Mouse (Mus musculus) splenic B cell, adult 2 months (primary cell): ENCODE results near the gene Trpv6.
A peak's percentile ranks its signal among the peaks of the same experiment; 100 is the strongest.

ENCODE experiments used
- DNase-seq: peaks from one replicate; pipeline ENCODE4 v3.0.0-alpha.2; 2011; ENCODE audit warnings: low read depth, low spot score
- H3K27me3 ChIP-seq: 2 replicates; pipeline ENCODE4 v1.6.1; 2012; ENCODE audit warnings: mild to moderate bottlenecking, low read length, moderate library complexity, mixed read lengths; ENCODE audit not compliant: control insufficient read depth, poor library complexity, insufficient read depth, severe bottlenecking
- H3K36me3 ChIP-seq: 2 replicates; pipeline ENCODE4 v1.6.1; 2012; ENCODE audit warnings: mild to moderate bottlenecking, low read length, moderate library complexity, mixed read lengths; ENCODE audit not compliant: control insufficient read depth, poor library complexity, insufficient read depth, severe bottlenecking

Trpv6 gene

GRCm38 (mm10) chr6:41640449-41640848 is 4.2 kb upstream of the Trpv6 start:
- no peaks in the 10 kb centered on the region for H3K36me3 ChIP-seq

GRCm38 (mm10) chr6:41637927-41638506 is 1.8 kb upstream of the Trpv6 start:
- Histone ChIP-seq H3K27me3 (no peaks in the 10 kb centered on the region), H3K36me3 (no peaks in the 10 kb centered on the region)
- no peak for DNase-seq

More at GRCm38 (mm10) chr6:41640449-41640848, 4.2 kb upstream of the Trpv6 start:
- no peaks in the 10 kb centered on the region for H3K27me3 ChIP-seq
- no peak for DNase-seq

GRCm38 (mm10) chr6:41637393-41637792 is 1.2 kb upstream of the Trpv6 start:
- no peak for DNase-seq
- no peaks in the 10 kb centered on the region for H3K36me3 ChIP-seq
- H3K27me3 ChIP-seq, result no peaks in the 10 kb centered on the region

DNA sequence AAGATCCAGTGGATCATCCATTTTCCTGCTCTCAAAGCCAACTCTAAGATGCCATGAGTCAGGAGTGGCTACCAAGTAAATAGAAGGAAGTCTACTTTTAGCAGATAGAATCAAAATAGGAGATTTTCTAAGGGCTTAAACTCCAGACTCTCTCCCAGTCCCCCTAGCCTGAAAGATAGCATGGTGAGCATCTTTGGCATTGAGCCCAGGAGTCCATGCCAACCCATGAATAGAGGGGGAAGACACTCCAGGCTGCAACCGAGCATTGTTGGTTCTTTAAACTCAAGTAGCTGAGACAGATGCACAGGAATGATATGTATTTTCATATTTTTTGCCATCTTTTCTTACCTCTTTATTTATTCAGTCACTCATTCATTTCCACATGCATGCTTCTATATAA is 994 bp downstream of the Trpv6 start:
- DNase-seq, result no peak
- Histone ChIP-seq H3K27me3 (no peaks in the 10 kb centered on the region), H3K36me3 (no peaks in the 10 kb centered on the region)

DNA sequence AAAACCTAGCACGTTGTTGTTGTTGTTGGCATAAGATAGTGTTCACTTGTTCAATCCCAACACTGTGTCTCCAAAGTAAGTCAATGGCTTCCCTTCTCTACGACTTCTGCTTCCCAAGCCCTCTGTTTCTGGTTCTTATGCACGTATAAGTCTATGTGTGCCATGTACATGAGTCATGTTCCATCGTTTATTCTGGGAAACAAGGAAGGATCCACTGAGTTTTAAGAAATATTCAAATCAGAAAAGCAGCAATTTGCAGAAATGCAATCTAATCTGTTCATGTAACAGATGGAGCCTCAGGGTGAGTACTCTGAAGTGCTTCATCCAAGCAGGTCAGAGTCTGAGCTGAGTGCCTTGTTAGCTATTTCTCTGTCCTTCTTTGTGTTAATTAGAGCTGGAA is 4.7 kb downstream of the Trpv6 start:
- no peak for DNase-seq

GRCm38 (mm10) chr6:41630791-41631190 is 5.4 kb downstream of the Trpv6 start:
- Histone ChIP-seq H3K27me3 (no peaks in the 10 kb centered on the region), H3K36me3 (no peaks in the 10 kb centered on the region)
- no peak for DNase-seq

More for the DNA sequence above, 4.7 kb downstream of the Trpv6 start:
- no peaks in the 10 kb centered on the region for H3K36me3 ChIP-seq
- H3K27me3 ChIP-seq, result no peaks in the 10 kb centered on the region

DNA sequence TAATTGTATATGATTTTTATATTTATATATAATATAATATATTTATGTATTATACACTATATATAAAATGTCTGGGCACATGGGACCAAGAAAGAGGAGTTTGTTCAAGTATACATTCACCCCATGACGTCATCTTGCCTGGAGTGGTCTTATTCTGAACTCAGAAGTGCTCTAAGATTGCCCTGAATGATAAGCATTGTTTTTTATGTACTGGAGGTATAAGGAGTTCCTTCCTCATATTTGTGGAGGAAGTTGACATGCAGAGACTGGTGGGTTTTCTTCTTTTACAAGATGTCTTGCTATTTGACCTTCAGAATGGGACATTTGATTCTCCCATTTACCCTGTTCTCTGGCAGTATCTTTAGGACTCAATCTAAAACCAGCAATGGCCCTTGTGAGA is 8.0 kb downstream of the Trpv6 start:
- no peak for DNase-seq
- H3K27me3 ChIP-seq, result no peaks in the 10 kb centered on the region
- H3K36me3 ChIP-seq, result no peaks in the 10 kb centered on the region

- no peaks in the 10 kb centered on the region for H3K27me3 ChIP-seq
- peak; percentile 2 for DNase-seq
- H3K36me3 ChIP-seq, result no peaks in the 10 kb centered on the region
These were observed 13.5 kb downstream of the Trpv6 start for GRCm38 (mm10) chr6:41622661-41623060.

- Histone ChIP-seq H3K27me3 (no peaks in the 10 kb centered on the region), H3K36me3 (no peaks in the 10 kb centered on the region)
- peak; percentile 8 for DNase-seq
These were observed 14.8 kb downstream of the Trpv6 start for GRCm38 (mm10) chr6:41621241-41621990.

DNA sequence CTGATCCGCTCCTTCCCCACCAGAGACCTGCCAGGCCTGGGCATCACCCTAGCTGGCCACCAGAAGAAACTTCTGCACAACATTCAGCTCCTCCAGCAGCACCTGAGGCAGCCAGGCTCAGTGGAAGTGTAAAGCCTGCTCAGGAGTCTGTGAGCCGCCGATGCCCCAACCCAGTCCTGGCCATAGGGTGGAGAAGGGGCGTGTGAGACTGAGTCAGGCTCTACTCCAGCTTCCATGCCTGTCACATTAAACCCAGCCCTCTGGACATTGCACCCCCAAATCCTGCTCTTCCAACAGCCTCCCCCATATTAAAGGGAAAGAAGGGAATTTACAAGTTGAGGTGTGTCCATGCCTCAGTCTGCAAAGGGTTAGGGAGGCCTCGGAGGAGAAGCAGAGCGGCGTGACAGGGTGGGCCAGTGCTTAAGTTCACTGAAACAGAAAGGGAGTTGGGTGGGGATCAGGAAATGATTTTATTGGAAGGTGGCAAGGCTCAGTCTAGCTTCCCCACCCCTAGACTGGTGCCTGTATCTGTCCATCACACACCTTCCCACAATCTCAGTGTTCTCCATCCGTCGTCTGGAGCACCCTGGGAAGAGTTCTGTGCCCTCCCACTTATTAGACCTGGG is 15.9 kb downstream of the Trpv6 start:
- H3K36me3 ChIP-seq, result no peaks in the 10 kb centered on the region
- no peaks in the 10 kb centered on the region for H3K27me3 ChIP-seq
- no peak for DNase-seq

- no peaks in the 10 kb centered on the region for H3K36me3 ChIP-seq
- DNase-seq, result no peak
- H3K27me3 ChIP-seq, result no peaks in the 10 kb centered on the region
These were observed 28.6 kb downstream of the Trpv6 start for GRCm38 (mm10) chr6:41607637-41608036.

GRCm38 (mm10) chr6:41606214-41606613 is 30.0 kb downstream of the Trpv6 start:
- Histone ChIP-seq H3K36me3 (no peaks in the 10 kb centered on the region), H3K27me3 (no peaks in the 10 kb centered on the region)
- DNase-seq, result no peak

GRCm38 (mm10) chr6:41605794-41606104 is 30.5 kb downstream of the Trpv6 start:
- H3K27me3 ChIP-seq, result no peaks in the 10 kb centered on the region
- no peak for DNase-seq
- H3K36me3 ChIP-seq, result no peaks in the 10 kb centered on the region

- H3K36me3 ChIP-seq, result no peaks in the 10 kb centered on the region
- no peaks in the 10 kb centered on the region for H3K27me3 ChIP-seq
- DNase-seq, result peak; percentile 4
These were observed 31.0 kb downstream of the Trpv6 start, which contains the start of gene Ephb6 for GRCm38 (mm10) chr6:41605061-41605793. TSS of gene Ephb6 (plus strand) at chr6:41605482.
